27 mouse cellular contexts compared by ENCODE assay signal in genomic region chr16:76983696-76984095, GRCm38 (mm10).
"Had no signal": no experiment of that assay in that cellular context is flagged by ENCODE, and none has a peak within 500 bp of the region (broad histone marks: within the 10 kb centered on the region; RNA-seq: fewer than 3 reads in every experiment).

No protein-coding gene starts in this region.

- DNase-seq: left cerebral cortex, postnatal 4 days; liver; liver, embryonic 13.5 days; liver, postnatal 0 days; lung, adult 18-20 months; lung, adult 2 months; lung, embryonic 14.5 days; lung, postnatal 10 days; lung, postnatal 14 days; lung, postnatal 36 days; lung, postnatal 4 days; midbrain, embryonic 14.5 days had no signal

- H3K4me3 ChIP-seq: limb, embryonic 10.5 days; limb, embryonic 12.5 days; limb, embryonic 13.5 days; limb, embryonic 15.5 days; liver, embryonic 12.5 days; liver, embryonic 13.5 days; liver, embryonic 15.5 days; lung, embryonic 15.5 days; megakaryocyte, embryonic 14.5 days; midbrain, embryonic 10.5 days; midbrain, embryonic 12.5 days; midbrain, embryonic 13.5 days; midbrain, embryonic 15.5 days; myocyte had no signal

- H3K27ac ChIP-seq: limb, embryonic 10.5 days; limb, embryonic 12.5 days; limb, embryonic 13.5 days; limb, embryonic 15.5 days; liver, embryonic 12.5 days; liver, embryonic 13.5 days; liver, embryonic 14.5 days; liver, embryonic 15.5 days; lung, embryonic 15.5 days; macrophage; midbrain, embryonic 10.5 days; midbrain, embryonic 12.5 days; midbrain, embryonic 13.5 days; midbrain, embryonic 15.5 days had no signal
